Mouse (Mus musculus): Measurements from ENCODE around the gene Tmem198b.

- TF ChIP-seq CTCF (IDR thresholded peaks at IDR 0.05; ENCODE audit: extremely low read depth, insufficient read depth, insufficient read length, insufficient replicate concordance) = no peak
- TF ChIP-seq POLR2A (IDR thresholded peaks at IDR 0.05; ENCODE audit: low read depth, low read length) = no peak
These were observed 36.4 kb upstream of the Tmem198b start for GRCm38 (mm10) chr10:128840612-128841011.
